Mouse (Mus musculus) liver, embryonic 14.5 days (tissue): Measurements from ENCODE around the gene Wasf3.

Experiments
- CTCF ChIP-seq: IDR thresholded peaks from 2 replicates; pipeline ENCODE4 v1.5.1; 2016; ENCODE audit warnings: antibody characterized with exemption, low read depth, control low read depth
- EP300 ChIP-seq: IDR thresholded peaks from 2 replicates; pipeline ENCODE4 v1.6.1; 2016; ENCODE audit warnings: antibody characterized with exemption, low read depth

GRCm38 (mm10) chr5:146368356-146368755 lies 16.4 kb upstream of the Wasf3 start:
- TF ChIP-seq CTCF (no peak), EP300 (no peak)
